Mouse (Mus musculus): ENCODE measurements around the gene Ubxn10. TPM values are rescaled to one million over a fixed set of nuclear protein-coding genes. Genes with fewer than 3 reads are reported as not detected.

The Ubxn10 gene
- polyA plus RNA-seq, 1 experiment from 2014 or later, result 1.5 TPM

DNA sequence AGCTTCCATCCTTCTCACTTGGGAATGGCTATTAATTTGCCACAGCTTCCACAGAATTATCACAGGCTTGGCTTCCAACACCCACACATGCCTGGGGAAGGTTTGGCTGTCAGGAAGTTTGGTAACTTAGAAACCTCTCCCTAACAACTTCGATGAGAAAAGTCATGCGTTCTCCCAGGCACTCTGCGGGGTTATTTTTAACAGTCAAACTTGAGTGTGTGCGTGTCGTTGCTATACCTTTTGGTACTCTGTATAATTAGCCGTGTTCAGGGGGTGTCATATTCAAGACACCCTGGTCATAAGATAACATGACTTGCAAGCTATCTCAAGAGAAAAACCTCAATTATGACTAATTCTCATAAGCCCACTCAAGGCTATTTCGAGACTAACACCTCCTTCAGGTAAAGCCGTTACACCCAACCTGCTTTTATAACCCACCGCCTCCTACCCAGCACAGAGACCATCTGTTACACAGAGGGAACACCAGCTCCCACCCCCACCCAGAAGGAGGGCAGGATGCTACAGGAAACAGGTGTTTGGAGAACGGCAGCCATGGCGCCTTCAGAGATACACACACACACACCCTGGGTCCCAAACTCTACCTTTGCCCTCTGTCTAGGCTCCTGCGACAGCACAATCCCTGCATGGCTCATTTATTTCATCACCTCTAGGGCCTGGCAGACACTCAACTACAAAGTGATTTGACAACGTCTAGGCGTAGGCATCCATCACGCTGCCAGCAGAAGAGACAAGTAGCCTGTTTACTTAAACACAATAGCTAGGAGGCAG lies 13.3 kb downstream of the Ubxn10 start:
- Histone ChIP-seq H3K4me1 (ENCODE audit: control insufficient read depth, insufficient read depth, low read length) (peaks cover 7% of the 10 kb centered on the region), H3K36me3 (ENCODE audit: control insufficient read depth, insufficient read depth, low read length) (no peaks in the 10 kb centered on the region), H3K27me3 (ENCODE audit: control insufficient read depth, insufficient read depth, low read length) (no peaks in the 10 kb centered on the region), H3K4me3 (ENCODE audit: low read depth, low read length) (no peak overlapping the region), H3K27ac (ENCODE audit: low read depth, low read length) (no peak overlapping the region), H3K4me2 (no peak overlapping the region), H3K9ac (ENCODE audit: low read length) (no peak overlapping the region), H3K9me3 (ENCODE audit: control insufficient read depth, low read length) (no peaks in the 10 kb centered on the region)
- ATAC-seq (ENCODE audit: low FRiP score) (no peak), DNase-seq (ENCODE audit: low spot score, missing footprints) (no peak)
- 84% methylated on average over 15 of the region's 15 CpGs for WGBS

DNA sequence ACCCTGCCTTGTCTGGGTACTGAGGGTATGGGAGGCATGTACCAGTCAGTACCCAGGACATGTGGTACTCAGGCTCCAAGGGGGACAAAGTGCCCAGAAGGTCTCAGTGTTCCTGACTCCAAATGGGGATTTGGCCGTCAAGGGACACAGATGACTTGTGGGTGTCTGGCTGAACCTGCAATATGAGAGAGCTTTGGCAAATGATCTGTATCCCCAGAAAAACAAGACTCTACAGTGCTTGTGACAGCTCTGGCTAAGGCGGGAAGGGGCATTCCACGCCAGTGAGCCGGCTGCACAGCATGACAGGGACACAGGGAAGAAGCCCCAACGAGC lies 17.7 kb downstream of the Ubxn10 start:
- Histone ChIP-seq H3K9me3 (ENCODE audit: control insufficient read depth, low read length) (no peaks in the 10 kb centered on the region), H3K9ac (ENCODE audit: low read length) (no peak overlapping the region), H3K4me3 (ENCODE audit: low read depth, low read length) (no peak overlapping the region), H3K27ac (ENCODE audit: low read depth, low read length) (no peak overlapping the region), H3K27me3 (ENCODE audit: control insufficient read depth, insufficient read depth, low read length) (no peaks in the 10 kb centered on the region), H3K36me3 (ENCODE audit: control insufficient read depth, insufficient read depth, low read length) (no peaks in the 10 kb centered on the region), H3K4me1 (ENCODE audit: control insufficient read depth, insufficient read depth, low read length) (no peaks in the 10 kb centered on the region), H3K4me2 (no peak overlapping the region)
- DNase-seq (ENCODE audit: low spot score, missing footprints) (no peak), ATAC-seq (ENCODE audit: low FRiP score) (no peak)
- WGBS, result 82% methylated on average over 5 of the region's 5 CpGs

DNA sequence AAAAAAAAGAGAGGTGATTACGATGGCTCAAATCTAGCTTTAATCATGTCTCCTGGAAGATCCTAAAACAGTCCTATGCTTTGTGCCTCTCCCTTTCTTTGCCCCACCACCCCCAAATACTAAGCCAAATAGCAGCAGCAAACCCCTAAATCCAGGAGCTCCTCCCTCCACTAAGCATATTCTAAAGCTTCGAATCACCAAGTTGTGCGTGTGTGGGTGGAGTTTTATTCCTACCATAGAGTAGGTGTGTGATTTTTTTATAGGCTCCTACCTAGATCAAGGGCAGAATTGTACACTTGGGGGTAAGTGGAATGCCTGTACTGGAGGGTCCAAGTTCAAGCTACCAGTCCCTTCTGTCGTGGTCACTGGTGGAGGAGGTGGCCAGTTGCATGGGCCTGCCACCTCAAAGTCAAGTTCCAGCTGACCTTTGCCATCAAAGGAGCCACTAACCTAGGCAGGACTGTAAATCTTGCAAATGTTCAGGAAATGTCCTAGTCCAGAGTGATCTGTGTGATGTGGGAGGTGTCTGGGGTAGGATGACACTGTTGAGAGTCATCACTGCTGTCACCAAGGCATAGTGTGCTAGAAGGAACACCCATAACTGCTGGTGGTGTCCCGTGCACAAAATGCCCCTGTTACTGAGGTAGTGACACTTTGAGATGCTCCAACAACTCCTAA lies 18.2 kb downstream of the Ubxn10 start:
- Histone ChIP-seq H3K27ac (ENCODE audit: low read depth, low read length) (no peak overlapping the region), H3K9ac (ENCODE audit: low read length) (no peak overlapping the region), H3K36me3 (ENCODE audit: control insufficient read depth, insufficient read depth, low read length) (no peaks in the 10 kb centered on the region), H3K4me2 (no peak overlapping the region), H3K27me3 (ENCODE audit: control insufficient read depth, insufficient read depth, low read length) (no peaks in the 10 kb centered on the region), H3K9me3 (ENCODE audit: control insufficient read depth, low read length) (no peaks in the 10 kb centered on the region), H3K4me3 (ENCODE audit: low read depth, low read length) (no peak overlapping the region), H3K4me1 (ENCODE audit: control insufficient read depth, insufficient read depth, low read length) (no peaks in the 10 kb centered on the region)
- 85% methylated on average over 5 of the region's 5 CpGs for WGBS
- no peak for DNase-seq (ENCODE audit: low spot score, missing footprints)
- no peak for ATAC-seq (ENCODE audit: low FRiP score)

DNA sequence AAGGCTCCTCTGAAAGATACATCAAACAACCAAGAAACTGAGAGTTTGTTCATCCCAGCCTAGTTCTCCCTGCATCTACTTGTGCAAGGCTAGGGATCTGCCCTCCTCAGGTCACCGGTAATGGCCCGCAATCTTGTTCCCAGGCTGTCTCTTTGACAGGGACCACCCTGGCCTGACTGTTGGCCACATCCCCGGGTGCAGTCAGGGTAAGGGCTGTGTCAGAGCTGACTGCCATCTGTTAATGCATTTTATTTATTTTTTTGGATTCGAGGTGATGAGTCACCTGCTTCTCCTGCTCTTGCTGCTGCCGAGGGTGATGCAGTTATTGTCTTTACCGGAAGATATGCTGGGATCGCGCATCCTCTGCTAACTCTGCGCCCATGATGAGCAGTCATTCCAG lies 20.3 kb downstream of the Ubxn10 start:
- ATAC-seq (ENCODE audit: low FRiP score), result no peak
- Histone ChIP-seq H3K27ac (ENCODE audit: low read depth, low read length) (no peak overlapping the region), H3K36me3 (ENCODE audit: control insufficient read depth, insufficient read depth, low read length) (no peaks in the 10 kb centered on the region), H3K9ac (ENCODE audit: low read length) (no peak overlapping the region), H3K4me3 (ENCODE audit: low read depth, low read length) (no peak overlapping the region), H3K4me2 (no peak overlapping the region), H3K4me1 (ENCODE audit: control insufficient read depth, insufficient read depth, low read length) (no peaks in the 10 kb centered on the region), H3K9me3 (ENCODE audit: control insufficient read depth, low read length) (no peaks in the 10 kb centered on the region), H3K27me3 (ENCODE audit: control insufficient read depth, insufficient read depth, low read length) (no peaks in the 10 kb centered on the region)
- WGBS, result 91% methylated on average over 9 of the region's 9 CpGs
- no peak for DNase-seq (ENCODE audit: low spot score, missing footprints)

DNA sequence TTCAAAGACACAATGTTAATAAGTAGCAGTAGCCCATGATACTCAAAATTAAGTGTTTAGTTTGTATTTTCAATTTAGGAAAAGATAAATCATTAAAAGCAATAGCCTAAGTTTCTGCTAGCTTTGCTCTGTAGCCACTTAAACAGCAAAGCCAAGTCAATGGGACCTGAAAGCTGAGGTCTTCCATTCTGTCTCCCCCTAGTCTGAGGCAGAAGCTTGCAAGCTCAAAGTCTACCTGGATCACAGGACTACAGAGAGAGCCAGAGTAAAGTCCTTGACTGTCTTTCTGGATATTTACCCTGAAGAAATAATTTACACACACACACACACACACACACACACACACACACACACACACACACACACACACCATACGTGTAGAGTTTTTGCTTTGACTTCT lies 22.8 kb downstream of the Ubxn10 start:
- no peaks in the 10 kb centered on the region for H3K36me3 ChIP-seq (ENCODE audit: control insufficient read depth, insufficient read depth, low read length)
- 67% methylated on average over 1 of the region's 1 CpGs for WGBS
- no peak for DNase-seq (ENCODE audit: low spot score, missing footprints)
- no peaks in the 10 kb centered on the region for H3K27me3 ChIP-seq (ENCODE audit: control insufficient read depth, insufficient read depth, low read length)
- no peak for ATAC-seq (ENCODE audit: low FRiP score)
- H3K9me3 ChIP-seq (ENCODE audit: control insufficient read depth, low read length), result no peaks in the 10 kb centered on the region
- no peak overlapping the region for H3K27ac ChIP-seq (ENCODE audit: low read depth, low read length)
- no peak overlapping the region for H3K9ac ChIP-seq (ENCODE audit: low read length)
- no peak overlapping the region for H3K4me2 ChIP-seq
- H3K4me1 ChIP-seq (ENCODE audit: control insufficient read depth, insufficient read depth, low read length), result no peaks in the 10 kb centered on the region
- no peak overlapping the region for H3K4me3 ChIP-seq (ENCODE audit: low read depth, low read length)

DNA sequence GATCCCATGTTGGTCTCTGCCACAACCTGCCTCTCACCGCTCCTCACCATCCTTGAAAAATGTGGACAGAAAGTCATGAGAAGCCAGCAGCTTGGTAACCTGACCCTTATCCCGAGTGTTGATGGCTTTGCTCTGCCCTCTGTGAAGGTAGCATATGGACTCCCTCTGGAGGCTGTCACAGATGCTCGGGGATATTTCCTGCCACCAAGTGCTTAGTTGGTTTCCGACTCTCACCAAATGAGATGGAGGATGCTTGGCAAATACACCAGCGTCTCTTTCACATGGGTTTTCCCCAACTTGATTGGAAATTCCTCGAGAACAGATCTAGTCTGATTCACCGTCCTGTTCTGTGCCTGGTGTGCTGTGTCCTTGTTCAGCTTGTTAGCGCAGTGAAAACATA lies 24.3 kb downstream of the Ubxn10 start:
- no peaks in the 10 kb centered on the region for H3K4me1 ChIP-seq (ENCODE audit: control insufficient read depth, insufficient read depth, low read length)
- no peak overlapping the region for H3K9ac ChIP-seq (ENCODE audit: low read length)
- H3K27ac ChIP-seq (ENCODE audit: low read depth, low read length), result no peak overlapping the region
- H3K36me3 ChIP-seq (ENCODE audit: control insufficient read depth, insufficient read depth, low read length), result no peaks in the 10 kb centered on the region
- no peak overlapping the region for H3K4me2 ChIP-seq
- H3K4me3 ChIP-seq (ENCODE audit: low read depth, low read length), result no peak overlapping the region
- H3K27me3 ChIP-seq (ENCODE audit: control insufficient read depth, insufficient read depth, low read length), result no peaks in the 10 kb centered on the region
- 85% methylated on average over 8 of the region's 8 CpGs for WGBS
- no peaks in the 10 kb centered on the region for H3K9me3 ChIP-seq (ENCODE audit: control insufficient read depth, low read length)
- ATAC-seq (ENCODE audit: low FRiP score), result no peak
- no peak for DNase-seq (ENCODE audit: low spot score, missing footprints)

DNA sequence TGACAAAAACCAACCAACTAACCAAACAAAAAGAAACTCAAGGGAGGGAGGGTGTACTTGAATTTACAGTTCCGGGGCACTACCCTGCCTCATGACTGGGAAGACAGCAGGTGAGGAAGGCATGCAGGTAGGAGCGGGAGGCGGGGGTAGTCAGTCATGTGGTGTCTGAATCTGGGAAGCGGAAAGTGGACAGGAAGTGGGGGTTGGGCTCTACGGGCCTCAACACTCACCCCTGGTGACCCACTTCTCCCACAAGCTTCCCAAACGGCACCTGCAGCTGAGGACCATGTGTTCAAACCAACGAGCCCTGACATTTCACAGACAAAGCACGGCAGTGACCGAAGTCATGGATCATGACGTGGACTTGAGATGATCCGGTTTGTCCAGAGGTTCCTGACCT lies 24.9 kb downstream of the Ubxn10 start:
- Histone ChIP-seq H3K27me3 (ENCODE audit: control insufficient read depth, insufficient read depth, low read length) (no peaks in the 10 kb centered on the region), H3K9me3 (ENCODE audit: control insufficient read depth, low read length) (no peaks in the 10 kb centered on the region), H3K4me3 (ENCODE audit: low read depth, low read length) (no peak overlapping the region), H3K27ac (ENCODE audit: low read depth, low read length) (no peak overlapping the region), H3K4me2 (no peak overlapping the region), H3K36me3 (ENCODE audit: control insufficient read depth, insufficient read depth, low read length) (no peaks in the 10 kb centered on the region), H3K9ac (ENCODE audit: low read length) (no peak overlapping the region), H3K4me1 (ENCODE audit: control insufficient read depth, insufficient read depth, low read length) (no peaks in the 10 kb centered on the region)
- DNase-seq (ENCODE audit: low spot score, missing footprints), result no peak
- WGBS, result 91% methylated on average over 11 of the region's 11 CpGs
- no peak for ATAC-seq (ENCODE audit: low FRiP score)

DNA sequence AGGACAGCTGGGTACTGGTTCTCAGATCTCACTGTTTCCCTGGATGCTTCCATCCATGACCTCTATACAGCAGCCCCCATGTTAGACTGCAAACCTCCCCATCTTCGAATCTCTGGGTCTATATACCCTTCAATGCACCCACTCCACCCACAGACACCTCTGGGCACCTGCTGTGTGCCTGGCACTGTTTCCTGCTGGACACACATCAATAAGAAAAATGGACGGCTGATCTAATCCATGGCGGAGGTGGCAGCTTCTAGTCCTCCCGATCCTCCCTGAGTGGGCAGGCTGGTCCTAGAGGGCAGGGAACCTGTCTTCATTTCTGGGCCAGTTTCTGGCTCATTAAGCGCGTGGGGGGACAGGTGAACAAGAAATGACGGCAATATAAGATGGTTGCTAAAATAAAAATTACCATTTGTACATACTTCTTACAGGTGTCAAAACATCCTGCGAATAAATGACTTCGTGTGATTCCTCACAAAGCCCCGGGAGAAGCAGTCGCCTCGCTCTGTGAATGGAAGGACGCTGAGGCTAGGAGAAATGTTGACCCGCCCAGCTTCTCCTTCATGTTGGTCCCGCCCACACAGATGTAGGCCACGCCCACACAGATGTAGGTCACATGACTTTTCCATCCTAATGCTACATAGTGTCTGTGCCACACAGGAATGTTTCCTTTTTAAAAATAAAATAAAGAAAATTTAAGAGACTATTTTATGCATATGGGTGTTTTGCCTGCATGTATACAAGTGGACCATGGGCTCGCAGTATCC lies 25.7 kb downstream of the Ubxn10 start:
- Histone ChIP-seq H3K9ac (ENCODE audit: low read length) (no peak overlapping the region), H3K4me2 (no peak overlapping the region), H3K4me3 (ENCODE audit: low read depth, low read length) (no peak overlapping the region), H3K27me3 (ENCODE audit: control insufficient read depth, insufficient read depth, low read length) (no peaks in the 10 kb centered on the region), H3K9me3 (ENCODE audit: control insufficient read depth, low read length) (no peaks in the 10 kb centered on the region), H3K36me3 (ENCODE audit: control insufficient read depth, insufficient read depth, low read length) (no peaks in the 10 kb centered on the region), H3K27ac (ENCODE audit: low read depth, low read length) (no peak overlapping the region), H3K4me1 (ENCODE audit: control insufficient read depth, insufficient read depth, low read length) (no peaks in the 10 kb centered on the region)
- WGBS, result 67% methylated on average over 17 of the region's 17 CpGs
- DNase-seq (ENCODE audit: low spot score, missing footprints), result no peak
- no peak for ATAC-seq (ENCODE audit: low FRiP score)

DNA sequence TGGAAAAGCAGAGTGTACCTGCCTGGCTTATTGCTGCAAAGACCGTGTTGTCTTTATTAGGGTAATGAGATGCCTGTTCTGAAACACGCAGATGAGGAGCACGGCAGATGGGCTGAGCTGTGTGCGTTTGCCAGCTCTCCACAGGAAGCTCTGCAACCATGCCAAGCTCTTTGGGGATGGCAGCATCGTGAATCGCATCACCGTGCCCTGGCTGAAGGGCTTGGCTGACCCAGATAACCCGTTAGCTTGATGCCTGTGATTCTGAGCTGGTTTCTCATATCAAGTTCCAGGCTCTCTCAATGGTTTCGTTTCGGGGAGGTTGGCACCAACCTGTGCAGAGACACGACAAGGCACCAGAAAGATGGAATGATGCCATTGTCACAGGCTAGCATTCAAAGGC lies 26.3 kb downstream of the Ubxn10 start:
- DNase-seq (ENCODE audit: low spot score, missing footprints) (no peak), ATAC-seq (ENCODE audit: low FRiP score) (no peak)
- Histone ChIP-seq H3K4me1 (ENCODE audit: control insufficient read depth, insufficient read depth, low read length) (no peaks in the 10 kb centered on the region), H3K9ac (ENCODE audit: low read length) (no peak overlapping the region), H3K9me3 (ENCODE audit: control insufficient read depth, low read length) (no peaks in the 10 kb centered on the region), H3K27ac (ENCODE audit: low read depth, low read length) (no peak overlapping the region), H3K36me3 (ENCODE audit: control insufficient read depth, insufficient read depth, low read length) (no peaks in the 10 kb centered on the region), H3K4me3 (ENCODE audit: low read depth, low read length) (no peak overlapping the region), H3K4me2 (no peak overlapping the region), H3K27me3 (ENCODE audit: control insufficient read depth, insufficient read depth, low read length) (no peaks in the 10 kb centered on the region)
- 91% methylated on average over 11 of the region's 11 CpGs for WGBS
